Mouse (Mus musculus): ENCODE measurements at regions not wholly inside any gene's neighbourhood (a gene's known extent, or its start where the extent isn't known, plus 50 kb on each side); places are given as distances from the start of the nearest gene placed in this dataset.

DNA sequence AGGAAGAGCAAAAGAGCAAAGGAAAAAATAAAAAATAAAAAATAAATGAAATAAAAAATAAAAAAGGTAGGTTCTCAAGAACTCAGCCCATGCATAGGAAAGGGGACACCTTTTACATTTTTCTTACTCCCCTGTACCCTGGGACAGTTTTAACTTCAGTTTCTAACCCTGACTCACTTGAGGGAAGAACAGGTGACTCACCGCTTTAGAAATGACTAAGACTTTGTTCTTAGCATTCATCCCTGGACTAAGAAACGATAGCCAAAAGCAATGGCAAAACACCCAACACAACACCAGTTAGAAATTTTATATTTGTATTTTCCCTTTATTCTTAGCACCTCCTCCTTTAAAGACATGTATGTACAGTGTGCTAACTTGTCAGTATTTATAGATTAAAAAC lies 161.5 kb upstream of the Samsn1 start:
- DNase-seq (ENCODE audit: low read depth, low spot score), result no peak

DNA sequence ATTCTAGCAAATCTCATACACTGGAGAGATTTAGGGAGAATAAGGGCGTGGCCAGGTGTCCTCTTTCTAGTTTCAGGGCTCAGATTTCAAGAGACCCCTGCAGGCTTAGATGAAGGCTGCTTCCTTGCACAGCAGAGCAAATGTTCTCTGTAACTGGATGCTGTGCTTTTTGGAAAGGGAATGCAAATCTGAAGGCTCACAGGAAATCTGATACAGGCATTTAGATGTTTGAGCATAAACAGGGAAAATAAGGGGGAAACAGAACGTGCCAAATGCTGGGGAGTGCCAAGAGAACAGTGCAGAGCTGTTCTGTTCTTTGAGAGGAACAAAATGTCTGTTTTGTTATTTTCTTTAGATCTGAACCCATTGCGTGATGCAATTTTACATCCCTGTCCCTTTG lies 161.0 kb upstream of the Samsn1 start:
- DNase-seq (ENCODE audit: low read depth, low spot score), result no peak

DNA sequence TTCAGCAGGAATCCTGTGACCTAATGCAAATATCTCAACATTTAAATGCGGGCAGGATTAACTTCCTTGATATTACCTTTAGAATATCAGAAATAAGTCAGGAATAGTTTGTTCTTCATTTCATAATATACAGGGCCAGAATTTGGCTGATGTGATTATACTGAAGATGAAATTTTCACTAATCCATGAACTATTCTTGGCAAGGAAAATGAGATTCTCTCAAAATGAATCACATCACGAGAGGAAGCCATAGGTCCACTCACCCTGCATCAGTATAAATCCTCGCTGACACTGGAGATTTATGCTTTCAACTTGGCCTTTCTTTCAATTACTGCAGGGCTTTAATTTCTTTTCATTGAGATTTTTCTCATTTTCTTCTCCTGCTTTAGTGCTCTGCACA lies 159.5 kb upstream of the Samsn1 start:
- no peak for DNase-seq (ENCODE audit: low read depth, low spot score)

DNA sequence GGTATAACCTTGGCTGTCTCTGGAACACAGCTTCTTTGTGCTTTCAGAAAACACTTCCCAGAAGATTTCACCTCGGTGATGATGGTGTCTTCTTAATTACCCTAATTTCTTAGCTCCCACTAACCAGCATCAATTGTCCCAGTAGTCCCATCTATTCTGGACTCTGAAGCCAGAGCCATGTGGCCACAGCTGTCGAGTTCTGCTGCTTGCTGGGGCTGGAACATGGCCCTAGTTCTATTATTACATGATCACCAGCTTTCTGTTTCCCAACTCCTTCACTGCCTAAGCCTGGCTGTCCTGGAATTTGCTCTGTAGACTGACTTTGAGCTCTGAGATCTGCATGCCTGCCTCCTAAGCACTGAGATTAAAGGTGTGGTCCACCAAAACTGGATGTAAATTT lies 145.6 kb upstream of the Samsn1 start:
- DNase-seq (ENCODE audit: low read depth, low spot score), result no peak

DNA sequence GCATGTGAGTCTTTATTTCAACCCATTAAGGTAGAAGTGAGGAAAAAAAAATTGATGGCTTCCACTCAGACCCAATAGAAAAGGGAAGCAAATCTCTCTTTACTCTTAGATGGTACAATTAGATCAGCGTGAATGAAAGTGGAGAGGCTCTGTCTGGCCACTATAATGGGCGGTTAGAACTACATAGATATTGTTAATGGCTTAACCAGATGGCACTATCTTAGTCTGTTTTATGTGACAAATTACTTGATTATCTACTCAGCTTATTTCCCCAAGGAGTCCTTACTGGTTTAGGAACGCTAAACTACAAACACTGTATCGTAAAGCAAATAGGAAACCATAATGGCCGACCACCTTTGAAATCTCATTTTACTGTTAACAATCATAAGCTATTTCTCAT lies 138.8 kb upstream of the Samsn1 start:
- DNase-seq (ENCODE audit: low read depth, low spot score), result no peak

DNA sequence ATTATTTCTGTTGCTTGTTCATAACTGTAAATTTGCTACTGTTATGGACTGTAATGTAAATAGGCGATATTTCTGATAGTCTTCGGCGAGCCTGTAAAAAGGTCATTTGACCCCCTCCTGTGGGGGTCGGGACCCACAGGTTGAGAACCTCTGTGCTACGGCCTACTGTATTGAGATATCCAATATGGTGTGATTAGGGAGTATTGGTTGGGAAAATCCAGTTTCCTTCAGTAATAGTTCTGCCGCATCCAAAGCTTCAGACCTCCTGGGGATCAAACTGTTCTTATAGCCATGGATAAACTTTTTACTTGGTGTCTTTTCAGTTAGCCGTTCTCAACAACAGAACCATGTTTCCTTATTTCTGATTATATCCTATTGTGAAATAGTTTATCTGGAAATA lies 136.5 kb upstream of the Samsn1 start:
- no peak for DNase-seq (ENCODE audit: low read depth, low spot score)

DNA sequence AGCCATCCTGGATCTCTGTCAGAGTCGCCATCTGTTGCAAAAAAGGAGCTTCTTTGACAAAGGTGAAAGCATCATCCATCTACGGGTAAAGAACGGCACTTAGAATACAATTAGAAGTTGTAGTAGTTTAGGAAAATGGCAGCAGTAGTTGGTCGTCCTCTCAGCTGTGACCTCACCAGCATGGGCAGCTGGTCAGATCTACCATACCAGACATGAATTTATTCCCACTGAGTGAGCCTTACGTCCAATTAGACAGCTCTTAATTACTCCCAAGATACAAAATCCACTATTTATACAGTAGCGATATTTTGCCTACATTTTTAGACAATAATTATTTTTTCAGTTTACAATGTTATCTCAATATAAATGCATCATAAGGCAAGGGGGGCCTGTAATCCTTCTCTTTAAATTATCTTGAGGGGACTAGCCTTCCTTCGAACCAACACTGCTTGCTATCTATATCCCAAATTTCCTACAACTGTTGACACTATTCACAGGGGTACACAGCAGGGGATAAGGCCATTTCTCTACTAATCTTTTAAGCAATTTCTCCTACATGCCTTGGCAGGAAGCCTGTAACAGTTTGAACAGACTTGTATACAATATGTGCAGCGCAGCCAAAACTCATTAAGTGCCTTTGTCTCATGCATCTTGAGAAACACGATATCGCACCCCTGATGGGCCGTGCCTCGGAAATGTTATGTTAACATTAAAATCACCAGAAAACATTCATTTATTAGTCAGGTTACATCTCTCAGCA lies 131.9 kb upstream of the Samsn1 start:
- DNase-seq (ENCODE audit: low read depth, low spot score), result no peak

DNA sequence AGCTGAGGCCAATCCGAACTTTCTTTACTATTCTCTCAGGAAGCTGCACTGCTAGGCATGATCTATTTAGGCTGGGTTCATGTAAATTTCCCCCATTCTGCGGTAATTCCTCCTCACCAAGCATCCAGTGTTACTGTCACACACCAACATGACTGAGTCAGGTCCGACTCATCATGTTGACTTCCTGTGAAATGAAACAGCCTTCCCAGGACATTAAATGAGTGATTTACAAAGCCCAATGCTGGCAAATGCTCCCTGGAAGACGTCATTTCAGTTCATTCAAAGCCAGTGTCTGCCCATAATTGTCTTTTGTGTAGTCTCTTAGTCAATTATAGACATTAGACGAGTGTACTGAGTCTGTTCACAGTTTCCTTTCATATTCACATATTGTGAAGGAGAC lies 127.5 kb upstream of the Samsn1 start:
- no peak for DNase-seq (ENCODE audit: low read depth, low spot score)

DNA sequence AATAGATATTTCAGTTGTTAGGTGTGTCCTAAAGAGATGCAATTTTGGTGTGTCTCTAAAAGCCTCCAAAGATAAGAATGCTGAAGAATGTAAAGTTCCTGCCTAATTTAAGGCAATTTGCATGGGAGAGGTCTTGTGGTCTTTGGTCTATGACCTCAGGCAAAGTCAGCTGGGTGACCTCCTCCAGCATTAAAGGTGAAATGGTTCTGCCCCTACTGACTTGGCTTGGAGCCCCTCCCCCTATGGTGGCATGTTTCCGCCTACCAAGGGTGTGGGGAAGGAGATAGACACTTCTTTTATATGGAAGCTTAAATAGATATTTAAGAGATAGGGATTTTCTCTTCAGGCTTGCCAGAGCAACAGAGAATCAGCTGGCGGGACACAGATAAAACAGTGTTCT lies 111.8 kb upstream of the Samsn1 start:
- peak; percentile 63 for DNase-seq (ENCODE audit: low read depth, low spot score)

DNA sequence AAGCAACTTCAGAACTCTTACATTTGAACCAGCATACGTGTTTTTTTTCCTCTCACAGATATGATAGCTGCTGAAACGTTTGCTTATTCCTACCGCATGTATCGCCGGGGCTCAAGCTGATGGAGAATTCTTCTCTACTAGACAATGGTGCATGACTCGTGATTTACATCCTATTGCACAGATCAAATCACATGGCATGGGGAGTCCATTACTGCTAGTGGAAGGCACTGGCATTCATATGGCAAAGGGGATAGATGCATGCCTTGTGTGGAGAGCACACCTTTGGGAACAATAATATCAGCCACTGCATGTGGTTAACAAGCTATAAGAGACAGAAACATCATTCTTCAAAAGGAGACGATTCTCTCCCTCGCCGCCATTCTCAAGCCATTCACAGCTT lies 108.4 kb upstream of the Samsn1 start:
- DNase-seq (ENCODE audit: low read depth, low spot score), result no peak

DNA sequence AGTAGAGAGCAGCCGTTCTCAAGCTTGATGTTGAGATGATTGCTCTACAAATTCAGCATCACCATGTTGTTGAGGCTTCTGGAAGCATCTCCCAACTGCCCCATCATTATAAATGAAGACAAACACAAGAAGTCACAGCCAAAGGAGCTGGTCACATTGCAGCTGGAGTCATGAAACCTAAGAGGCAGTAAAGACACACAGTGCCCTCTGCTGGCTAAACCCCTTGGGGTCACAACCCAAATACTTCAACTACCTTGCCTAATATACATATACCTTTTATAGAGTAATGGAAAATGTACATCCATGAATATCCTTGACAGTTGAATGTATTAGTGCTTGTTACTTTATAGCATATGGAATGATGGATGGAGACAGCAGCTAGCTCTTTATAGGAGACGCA lies 107.9 kb upstream of the Samsn1 start:
- DNase-seq (ENCODE audit: low read depth, low spot score), result peak; percentile 59

DNA sequence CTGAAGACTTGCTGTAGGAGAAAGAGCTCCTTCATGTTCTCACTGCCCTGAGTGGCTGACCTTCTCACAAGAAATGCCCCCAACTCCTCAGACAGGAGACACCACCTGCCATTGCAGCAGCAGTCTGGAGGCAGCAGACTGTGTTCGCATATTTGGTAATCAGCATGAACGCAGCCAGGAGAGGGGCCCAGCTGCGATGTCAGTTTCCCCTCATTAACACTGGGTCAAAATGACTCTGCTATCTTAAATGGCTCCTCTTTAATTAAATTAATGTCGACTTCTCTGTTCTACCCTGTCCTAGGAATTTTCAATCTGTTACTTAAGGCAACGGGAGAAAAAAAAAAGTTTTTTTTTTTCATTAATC lies 100.9 kb upstream of the Samsn1 start:
- DNase-seq (ENCODE audit: low read depth, low spot score), result no peak

DNA sequence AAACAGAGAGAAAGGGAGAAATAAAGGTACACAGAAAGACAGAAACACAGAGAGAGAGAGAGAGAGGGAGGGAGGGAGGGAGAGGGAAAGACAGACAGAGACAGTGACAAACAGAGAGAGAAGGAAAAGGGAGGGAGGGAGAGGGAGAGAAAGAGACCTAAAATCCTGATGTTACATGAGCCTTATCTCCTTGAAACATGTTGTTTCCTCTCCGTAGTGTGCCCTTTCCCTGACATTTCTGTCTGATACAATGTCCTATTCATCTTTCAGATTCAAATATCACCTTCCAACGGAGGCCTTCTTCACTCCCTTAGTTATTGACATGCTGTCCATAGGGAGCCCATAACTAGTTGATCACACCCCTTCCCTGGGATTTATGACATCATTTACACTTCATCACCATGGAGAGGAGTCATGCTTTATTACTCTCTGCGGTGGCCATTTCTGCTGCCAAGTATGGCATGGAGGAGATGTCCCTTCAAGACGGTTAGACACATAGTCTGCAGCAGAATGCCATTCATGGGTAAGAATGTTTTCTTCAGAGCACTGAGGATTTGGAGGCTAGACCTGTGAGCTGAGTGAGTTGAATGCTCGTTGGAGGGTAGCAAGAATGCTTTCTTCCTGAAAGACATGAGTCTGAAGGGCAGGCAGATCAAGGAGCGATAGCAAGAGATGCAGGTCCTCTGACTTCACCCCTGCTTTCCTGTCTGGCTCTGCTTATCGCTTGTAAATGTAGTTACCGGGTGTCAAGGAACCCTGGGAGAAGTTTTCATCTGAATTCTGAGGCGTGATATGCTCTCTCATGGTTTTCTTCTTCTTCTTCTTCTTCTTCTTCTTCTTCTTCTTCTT lies 100.3 kb upstream of the Samsn1 start:
- no peak for DNase-seq (ENCODE audit: low read depth, low spot score)

DNA sequence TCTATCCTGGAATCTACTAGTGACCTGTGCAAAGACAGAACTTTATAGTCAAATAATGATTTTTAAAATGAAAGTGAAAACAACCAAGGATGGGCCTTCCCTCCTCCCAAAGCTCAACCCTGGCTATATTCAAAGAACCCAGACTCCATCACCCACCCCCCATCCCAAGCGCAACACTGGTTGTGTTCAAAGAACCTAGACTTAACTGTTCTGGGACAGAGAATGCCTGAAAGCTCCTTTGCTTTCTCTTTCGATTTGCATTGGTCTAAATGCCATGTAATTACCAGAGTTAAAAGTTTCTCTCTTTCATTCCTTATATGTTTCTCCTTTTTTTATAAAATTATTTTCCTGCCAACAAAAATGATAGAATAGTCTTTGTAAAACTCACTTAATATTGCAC lies 98.6 kb upstream of the Samsn1 start:
- no peak for DNase-seq (ENCODE audit: low read depth, low spot score)

DNA sequence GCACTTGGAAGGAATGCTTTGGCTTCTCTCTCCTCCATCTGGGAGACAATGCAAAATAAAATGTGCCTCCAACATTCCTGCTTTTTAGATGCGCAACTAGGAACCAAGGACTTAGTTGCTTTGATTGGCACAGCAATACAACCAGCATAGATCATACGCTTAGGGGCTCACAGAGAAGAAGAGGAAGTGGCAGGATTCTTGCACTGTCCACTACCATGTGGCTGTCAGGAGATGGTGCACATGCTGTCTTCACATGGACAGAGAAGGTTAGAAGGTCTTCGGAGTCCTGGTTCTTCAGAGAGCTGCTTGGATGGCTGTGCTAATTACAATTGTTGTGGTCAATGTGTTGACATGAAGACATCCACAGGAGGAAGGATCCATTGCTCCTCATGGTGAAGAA lies 88.3 kb upstream of the Samsn1 start:
- DNase-seq (ENCODE audit: low read depth, low spot score), result no peak

DNA sequence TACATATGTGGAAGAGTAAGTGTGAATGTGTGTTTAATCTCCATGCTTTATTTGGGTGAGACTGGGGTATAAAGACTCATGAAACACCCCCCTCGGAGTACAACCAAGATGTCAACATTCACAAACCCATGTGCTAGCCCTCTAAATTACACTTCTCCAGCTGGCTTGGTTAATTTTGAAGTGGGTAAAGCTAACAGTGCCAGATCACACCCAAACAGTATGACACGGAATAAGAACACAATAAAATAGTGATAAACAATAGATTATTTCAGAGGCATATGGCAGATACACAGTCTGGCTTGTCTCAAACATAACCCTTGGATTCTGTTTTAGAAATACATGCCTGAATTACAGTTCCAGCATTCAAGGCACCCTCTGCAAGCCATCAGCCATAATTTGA lies 86.4 kb upstream of the Samsn1 start:
- no peak for DNase-seq (ENCODE audit: low read depth, low spot score)

DNA sequence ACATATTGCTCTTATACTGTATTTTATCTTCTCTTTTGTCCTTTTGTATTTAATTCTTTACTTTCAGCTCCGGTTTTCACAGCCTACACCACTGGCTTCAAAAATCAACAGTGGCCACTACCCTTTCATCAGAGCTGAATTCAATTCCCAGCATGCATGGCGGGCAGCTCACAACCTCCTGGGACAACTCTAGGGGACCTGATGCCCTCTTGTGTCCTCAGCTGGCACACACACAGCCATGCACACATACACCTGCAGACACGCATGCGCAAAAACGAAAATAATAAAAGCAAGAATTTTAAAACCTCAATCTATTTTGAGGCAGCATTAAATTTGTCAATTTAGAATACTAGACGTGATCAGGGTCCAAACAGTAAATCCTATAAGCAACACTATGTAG lies 82.6 kb upstream of the Samsn1 start:
- no peak for DNase-seq (ENCODE audit: low read depth, low spot score)

DNA sequence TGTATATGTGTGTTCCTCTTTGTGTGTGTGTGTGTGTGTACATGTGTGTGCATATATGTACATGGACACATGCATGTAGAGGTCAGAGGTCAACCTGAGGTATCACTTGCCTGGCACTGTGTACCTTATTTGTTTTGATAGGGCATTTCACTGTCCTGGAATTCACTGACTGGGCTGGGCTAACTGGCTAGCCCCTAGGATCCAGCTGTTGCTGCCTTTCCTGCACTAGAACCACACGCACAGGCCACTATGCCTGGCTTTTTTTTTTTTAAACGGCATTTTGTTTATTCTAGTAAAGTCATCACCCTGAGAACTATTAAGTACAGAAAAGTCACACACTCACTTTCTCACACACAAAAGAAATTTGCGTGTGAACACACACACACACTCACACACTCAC lies 79.7 kb upstream of the Samsn1 start:
- DNase-seq (ENCODE audit: low read depth, low spot score), result no peak

DNA sequence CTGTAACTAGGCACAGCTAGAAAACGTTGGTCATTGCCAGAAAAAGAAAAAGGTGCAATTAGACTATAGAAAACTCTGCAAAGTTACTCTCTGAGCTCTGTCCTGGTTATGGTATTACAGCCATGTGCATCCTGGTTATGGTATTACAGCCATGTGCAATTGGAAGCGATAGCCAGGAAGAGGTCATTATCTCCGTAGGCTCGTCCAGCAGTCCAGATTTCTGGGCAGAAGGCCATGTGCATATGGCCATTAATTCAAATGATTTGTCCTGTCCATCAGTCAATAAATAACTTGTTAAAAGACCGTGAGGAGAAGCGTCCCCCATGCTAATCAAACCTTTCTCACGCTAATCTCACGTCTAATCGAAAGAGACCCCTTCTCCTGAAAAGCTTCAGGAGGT lies 75.7 kb upstream of the Samsn1 start:
- DNase-seq (ENCODE audit: low read depth, low spot score), result no peak

DNA sequence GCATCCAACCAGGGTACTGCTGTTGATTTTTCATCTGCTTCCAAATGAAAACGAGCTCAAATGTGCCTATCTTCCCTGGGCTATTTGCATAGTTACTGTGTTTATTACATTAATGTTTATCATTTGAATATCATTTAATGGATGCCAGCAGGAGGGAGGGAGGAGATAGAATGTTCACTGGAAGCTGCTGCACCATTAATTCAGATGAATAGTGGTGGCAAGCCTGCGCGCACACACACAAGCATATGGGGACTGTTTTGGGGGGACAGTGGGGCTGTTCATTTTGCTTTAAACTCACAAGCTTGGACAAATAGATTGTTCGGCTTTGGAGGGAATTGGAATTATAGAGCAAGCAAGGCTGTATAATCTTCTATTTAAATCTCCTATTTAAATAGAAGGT lies 74.3 kb upstream of the Samsn1 start:
- DNase-seq (ENCODE audit: low read depth, low spot score), result no peak

DNA sequence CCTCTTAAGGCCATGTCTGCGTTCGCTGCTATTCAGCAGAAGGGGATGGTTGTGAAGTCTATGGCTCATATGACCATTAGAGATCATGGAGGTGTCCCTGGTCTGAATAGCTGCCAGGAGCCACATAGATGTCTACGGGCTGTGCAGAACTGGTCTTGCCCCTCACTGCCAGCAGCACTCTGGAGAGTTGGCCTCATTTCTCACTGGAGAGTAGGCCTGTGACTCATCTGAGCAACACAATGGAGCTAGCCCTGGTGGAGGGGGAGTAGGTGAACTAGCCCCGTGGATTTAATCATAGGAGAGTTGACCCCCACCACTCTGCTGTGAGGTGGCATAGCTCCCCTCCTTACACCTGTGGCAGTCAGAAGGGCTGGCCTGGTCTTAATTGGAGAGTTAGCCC lies 63.3 kb upstream of the Samsn1 start:
- DNase-seq (ENCODE audit: low read depth, low spot score), result no peak

DNA sequence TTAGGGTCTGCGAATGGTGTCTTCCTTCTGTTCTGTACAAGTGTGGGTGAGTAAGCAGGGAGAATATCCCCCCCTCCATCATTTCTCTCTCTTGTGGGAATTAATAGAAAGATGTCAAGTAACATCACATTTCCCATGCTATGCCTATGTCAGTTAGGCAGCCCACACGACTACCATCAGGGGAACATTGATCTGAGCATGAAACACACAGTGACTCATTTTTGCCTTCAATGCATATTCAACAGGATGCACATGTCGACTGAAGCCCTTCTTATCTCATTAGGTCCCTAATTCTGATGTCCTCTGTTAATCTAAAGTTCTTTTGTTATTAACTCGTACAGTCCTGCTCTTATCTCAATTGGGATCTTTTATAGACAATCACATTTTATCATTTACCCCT lies 60.4 kb upstream of the Samsn1 start:
- DNase-seq (ENCODE audit: low read depth, low spot score), result no peak

DNA sequence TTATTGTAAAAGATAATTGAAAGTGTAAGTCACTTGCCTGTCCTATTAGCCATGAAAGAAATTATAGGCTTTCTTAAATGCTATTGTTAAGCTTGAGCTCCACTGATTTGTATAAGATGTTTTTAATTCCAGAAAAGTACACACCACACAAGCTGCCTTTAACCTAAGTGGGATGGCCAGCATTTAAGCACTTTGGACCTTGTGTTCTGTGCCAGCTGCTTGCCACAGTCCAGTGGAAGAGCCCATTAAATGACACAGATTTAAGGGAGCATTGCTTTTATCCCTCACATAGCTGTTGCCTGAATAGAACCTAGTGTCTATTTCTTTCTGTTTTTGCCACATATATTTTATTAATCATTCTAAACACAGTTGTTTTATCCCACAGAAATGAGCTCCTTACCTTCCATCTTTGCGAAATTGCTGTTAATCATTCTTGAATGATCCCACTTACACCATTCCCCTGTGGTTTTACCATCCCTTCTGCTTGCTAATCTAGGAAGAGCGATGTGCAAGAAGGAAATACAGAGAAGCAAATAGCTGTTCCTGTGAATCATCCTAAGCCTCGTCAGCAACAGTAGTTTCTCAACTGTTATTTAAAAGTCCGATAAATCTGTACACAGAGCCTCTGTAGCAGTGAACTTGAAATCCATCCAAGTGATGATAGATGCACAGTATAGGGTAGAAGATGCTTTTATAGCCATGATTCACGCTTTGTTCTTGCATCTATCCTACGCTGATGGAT lies 57.9 kb upstream of the Samsn1 start:
- no peak for DNase-seq (ENCODE audit: low read depth, low spot score)
